Mouse (Mus musculus): Measurements from ENCODE around the gene Klf17.
"Not testable (repeated sequence)": the region's sequence is repeated elsewhere in the genome, so short reads cannot be mapped to it uniquely, and the experiment has no call there.

Gene Klf17

DNA sequence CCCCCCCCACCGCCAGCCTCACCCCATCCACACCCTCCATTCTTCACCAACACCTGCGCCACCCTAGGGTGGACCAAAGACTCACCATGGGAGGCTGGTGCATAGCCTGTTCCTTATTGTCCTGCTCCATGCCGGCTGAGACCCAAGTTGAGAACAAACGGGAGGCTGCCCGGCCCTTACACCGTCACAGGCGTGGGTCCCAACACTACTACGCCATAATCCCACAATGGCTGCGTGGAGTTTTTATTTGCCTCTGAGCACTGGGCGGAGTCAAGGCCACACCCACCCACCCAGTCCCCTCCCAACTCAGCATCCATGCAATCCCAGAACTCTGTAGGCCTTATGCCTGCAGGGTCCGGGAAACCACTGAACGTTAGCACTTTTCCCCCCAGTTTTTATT lies at the start of gene Klf17:
Gene Klf17, minus strand, starts transcription at position 233 of the 400 bp plus-strand sequence.
- DNase-seq (ENCODE audit: low spot score) = no peak

GRCm38 (mm10) chr4:117814333-117814732 lies 48.9 kb upstream of the Klf17 start:
- DNase-seq (ENCODE audit: low spot score) = no peak

GRCm38 (mm10) chr4:117813591-117814192 lies 48.2 kb upstream of the Klf17 start:
- DNase-seq (ENCODE audit: low spot score) = no peak

DNA sequence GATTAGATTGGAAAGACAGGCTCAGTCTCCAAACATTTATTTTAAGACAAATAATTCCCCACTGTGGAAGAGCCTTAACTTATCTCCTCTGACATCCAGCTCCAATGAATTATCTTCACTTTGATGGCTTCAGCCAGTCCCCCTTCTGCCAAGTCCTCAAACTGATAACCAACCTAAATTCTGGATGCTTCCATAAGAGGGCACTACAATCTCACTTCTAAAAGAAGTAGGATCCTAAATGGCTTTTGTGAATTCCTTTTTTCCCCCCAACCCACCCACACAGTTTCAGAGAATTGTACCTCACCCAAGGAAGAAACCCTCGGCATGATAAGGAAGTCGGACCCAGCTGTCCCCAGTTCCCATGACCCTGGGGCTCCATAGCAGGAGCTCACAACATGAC lies 45.5 kb upstream of the Klf17 start:
- DNase-seq (ENCODE audit: low spot score) = no peak

GRCm38 (mm10) chr4:117806992-117807391 lies 41.5 kb upstream of the Klf17 start:
- no peak for DNase-seq (ENCODE audit: low spot score)

- no peak for DNase-seq (ENCODE audit: low spot score)
These were observed 34.5 kb upstream of the Klf17 start for GRCm38 (mm10) chr4:117799904-117800303.

DNA sequence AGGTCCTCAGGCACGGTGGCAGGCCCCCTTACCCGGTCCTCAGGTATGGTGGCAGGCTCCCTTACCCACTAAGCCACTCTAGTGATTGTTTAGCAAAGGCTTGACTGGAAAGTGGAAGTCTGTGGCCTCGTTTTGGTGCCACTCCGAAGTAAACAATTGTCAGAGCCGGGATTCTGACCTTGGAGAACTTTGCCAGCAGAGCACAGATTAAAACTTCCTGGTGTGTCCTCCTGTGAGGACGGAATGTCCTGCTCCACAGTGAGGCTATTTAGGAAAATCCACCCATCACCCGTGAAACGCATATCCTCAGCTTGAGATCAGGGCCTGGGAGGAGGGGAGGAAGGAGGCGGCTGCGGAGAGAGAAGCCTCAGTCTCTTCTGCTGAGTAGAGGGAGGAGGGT lies 22.9 kb upstream of the Klf17 start:
- no peak for DNase-seq (ENCODE audit: low spot score)

DNA sequence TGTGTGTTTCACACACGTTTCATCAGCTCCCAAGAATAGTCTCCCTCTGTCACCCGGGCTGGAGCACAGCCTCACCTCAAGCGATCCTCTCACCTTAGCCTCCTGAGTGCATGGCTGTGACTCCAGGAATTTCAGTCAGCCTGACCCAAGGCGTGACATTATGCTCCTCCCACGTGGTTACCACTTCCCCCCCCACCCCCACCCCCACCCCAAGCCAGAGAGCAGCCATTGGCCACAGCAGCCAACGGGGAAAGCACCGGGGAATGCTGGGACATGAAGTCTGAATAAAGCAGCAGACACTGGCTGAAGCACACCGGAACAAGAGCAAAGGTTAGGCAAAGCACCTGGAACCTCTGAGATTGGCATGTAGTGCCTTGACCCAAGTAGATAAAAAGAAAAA lies 21.5 kb upstream of the Klf17 start:
- DNase-seq (ENCODE audit: low spot score) = no peak

GRCm38 (mm10) chr4:117782908-117783307 lies 17.5 kb upstream of the Klf17 start:
- no peak for DNase-seq (ENCODE audit: low spot score)

- DNase-seq (ENCODE audit: low spot score) = no peak
These were observed 7.5 kb upstream of the Klf17 start for GRCm38 (mm10) chr4:117772960-117773359.

- DNase-seq (ENCODE audit: low spot score) = peak; percentile 73
These were observed 5.5 kb upstream of the Klf17 start for GRCm38 (mm10) chr4:117770935-117771334.

GRCm38 (mm10) chr4:117760151-117760550 lies 5.3 kb downstream of the Klf17 start:
- no peak for DNase-seq (ENCODE audit: low spot score)

DNA sequence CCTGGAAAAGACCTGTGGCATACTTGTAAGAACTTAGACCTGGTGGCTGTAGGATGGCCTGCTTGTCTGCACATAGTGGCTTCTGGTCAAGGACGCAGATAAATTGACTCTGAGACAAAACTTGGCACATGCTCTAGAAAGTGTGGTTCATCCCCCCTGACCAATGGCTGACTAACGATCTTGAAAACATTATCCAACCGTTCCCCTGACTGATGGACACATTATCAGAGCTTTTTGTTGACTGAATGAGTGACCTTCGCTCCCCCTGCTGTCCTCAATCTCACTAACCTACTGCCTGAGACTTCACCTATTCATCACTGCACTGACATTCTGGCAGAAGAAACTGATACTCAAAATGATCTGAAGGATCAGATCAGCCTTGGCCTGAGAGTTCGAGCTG lies 13.0 kb downstream of the Klf17 start:
- not testable (repeated sequence) for DNase-seq (ENCODE audit: low spot score)

DNA sequence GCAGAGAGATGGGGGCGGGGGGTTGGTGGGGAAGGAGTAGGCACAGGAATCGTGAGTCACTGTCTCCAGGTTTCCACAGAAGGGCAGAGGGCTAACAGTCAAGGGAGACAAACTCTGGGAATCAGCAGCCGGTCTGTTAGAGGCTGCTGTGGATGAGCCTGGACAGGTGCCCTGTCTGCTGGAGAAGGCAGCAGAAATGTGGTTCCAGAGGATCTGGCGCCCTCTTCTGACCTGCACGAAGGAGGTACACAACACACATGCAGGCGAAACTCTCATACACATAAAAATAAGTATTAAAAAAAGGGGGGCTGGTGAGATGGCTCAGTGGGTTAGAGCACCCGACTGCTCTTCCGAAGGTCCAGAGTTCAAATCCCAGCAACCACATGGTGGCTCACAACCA lies 27.9 kb downstream of the Klf17 start:
- DNase-seq (ENCODE audit: low spot score) = peak; percentile 34

GRCm38 (mm10) chr4:117731926-117732325 lies 33.5 kb downstream of the Klf17 start:
- peak; percentile 20 for DNase-seq (ENCODE audit: low spot score)

DNA sequence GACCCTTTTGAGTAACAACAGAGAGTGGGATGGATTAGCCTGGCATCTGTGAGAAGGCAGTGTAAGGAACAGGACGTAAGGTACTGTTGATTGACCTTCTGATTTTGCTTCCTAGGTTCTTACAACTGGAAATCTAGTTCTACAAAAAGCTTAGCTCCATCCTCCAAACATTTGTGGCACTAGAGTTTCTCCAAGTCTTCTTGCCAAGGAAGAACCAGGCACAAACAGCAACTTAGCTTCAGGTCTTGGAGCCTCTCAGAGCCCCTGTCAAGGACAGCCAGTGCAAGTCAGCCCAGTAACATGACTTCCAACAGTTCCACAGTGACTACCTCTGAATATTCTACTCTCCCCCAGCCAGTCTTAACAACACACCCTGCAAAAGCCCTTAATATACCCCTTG lies 41.3 kb downstream of the Klf17 start, which contains the start of gene Gm12845:
Gene Gm12845, plus strand, starts transcription at position 301 of the 400 bp plus-strand sequence.
- no peak for DNase-seq (ENCODE audit: low spot score)

DNA sequence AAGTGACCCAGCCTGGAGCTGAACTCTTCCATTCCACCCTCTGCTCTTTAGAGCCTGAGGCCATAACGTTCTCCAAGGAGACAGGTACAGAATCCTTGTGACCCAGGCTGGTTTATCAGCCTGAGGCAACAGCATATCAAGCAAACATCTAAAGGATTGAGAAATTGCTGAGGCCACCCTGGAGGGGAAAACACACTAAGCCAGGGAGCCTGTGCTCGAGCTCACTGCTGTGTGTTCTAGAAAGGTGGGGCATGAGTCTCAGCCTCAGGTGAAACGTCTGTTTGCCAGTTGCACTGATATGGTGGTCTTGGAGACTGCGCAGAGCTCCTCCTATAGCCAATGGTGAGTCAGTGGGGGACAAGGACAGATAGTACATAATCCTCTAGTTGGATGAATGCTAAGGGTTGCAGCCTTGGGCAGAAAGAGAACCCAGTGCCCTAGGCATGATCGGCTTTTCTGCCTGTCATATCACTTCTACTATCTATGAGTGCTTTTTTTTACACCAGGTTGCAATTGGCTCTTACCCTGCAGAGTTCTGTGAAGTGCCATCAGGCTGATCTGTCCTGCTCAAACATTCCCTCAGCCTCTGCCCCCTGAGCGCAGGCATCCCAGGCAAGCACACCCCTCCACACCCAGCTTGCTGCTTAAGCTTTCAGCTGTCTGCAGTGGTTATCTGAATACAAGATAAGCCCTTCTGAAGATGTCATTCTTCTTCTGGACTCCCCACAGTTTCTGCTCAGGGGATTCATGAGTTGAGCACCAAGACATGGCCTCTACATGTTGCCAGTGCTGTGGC lies 51.9 kb downstream of the Klf17 start:
- no peak for DNase-seq (ENCODE audit: low spot score)

GRCm38 (mm10) chr4:117712314-117712713 lies 53.1 kb downstream of the Klf17 start:
- DNase-seq (ENCODE audit: low spot score) = no peak

DNA sequence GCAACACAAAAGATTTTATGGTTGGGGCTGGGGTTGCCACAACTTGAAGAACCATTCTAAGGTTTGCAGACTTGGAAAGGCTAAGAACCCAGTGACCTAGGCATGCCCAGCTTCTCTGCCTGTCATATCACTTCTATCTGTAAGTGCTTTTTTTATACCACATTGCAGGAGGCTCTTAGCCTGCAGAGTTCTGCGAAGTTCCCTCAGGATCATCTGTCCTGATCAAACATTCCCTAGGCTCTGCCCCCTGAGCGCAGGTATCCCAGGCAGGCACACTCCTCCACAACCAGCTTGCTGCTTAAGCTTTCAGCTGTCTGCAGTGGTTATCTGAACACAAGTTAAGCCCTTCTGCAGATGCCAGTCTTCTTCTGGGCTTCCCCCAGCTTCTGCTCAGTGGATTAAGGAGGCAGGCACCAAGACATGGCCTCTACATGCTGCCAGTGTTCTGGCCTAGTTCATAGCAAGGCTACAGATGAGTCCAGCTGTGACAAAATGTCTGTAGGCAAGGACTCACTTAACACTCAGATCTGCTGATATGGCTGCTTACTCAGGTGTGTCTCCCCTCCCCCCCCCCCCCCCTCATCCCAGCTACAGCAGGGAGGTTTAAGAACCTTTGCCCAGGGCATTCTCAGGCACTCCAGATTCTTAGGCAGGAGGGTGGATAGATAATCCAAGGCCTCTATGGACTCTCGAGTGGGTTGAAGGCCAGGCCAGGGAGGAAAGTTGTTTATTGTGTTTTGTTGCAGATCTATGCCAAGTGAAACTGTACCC lies 56.5 kb downstream of the Klf17 start:
- DNase-seq (ENCODE audit: low spot score) = no peak

Data from urinary bladder, postnatal 14 days (tissue).